Mouse (Mus musculus): ENCODE results near the gene Zgrf1.

Zgrf1 gene

DNA sequence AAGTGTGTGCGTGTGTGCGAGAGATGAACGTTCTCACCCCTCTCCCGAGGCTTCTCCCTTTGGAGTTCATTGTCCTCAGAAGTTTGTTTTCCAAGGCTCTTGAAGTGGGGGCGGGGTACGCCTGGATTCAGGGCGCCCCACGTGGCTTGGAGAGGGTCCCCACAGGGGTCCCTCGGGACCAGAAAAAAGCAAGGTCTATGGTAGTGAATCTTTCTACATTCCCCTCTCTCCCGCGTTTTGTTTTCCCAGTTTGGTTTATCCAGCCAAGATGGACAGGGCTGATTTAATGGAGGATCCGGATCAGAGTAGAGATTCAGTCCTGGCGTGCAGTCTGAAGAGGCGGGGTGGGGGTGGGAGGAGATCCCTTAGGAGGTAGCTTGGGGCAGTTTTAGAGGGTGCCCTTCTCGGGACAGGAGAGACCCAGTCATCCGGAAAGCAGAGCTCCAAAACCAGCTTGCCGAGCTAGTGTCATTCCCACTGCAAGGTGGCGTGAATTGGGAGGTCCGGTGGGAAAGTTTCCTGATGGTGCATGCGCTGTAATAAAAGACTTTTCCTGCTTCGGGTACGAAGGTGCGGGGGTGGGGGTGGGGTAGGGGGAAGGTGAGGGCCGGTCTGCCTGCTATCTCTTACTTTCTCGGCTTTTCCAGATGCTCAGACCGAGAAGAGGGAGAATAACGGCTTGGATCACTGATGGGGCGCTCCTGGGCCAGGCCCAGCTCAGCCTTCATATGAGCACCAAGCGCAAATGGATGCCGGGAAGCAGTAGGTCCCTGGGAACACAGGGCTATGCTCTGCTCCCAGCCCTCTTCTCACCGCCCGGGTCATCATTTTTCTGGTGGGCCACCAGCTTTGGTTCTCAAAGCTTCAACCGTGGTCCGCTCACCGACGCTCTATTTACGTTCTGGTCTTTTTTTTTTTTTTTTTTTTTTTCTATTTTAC lies 87.7 kb downstream of the Zgrf1 start:
- peak; percentile 21 to 44 for DNase-seq

DNA sequence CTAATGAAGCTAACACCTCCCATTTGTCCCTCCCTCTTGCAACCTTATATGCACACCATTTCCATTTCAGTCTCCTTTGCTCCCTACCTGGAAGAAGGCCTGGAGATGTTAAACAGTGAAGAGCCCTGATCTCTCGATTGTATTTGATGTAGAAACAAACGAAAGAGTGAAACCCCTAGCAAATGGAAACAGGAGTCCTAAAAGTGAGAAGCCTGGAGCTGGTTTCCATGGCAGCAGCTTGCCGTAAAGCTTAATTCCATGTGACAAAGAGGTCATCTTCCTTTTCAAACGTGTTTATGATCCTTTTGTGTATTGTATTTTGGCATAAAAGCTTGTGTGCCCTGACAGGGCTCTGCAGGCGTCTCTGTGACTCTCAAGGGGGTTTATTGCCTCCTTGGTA lies 88.9 kb downstream of the Zgrf1 start:
- DNase-seq = no peak

GRCm38 (mm10) chr3:127646156-127646825 lies 93.0 kb downstream of the Zgrf1 start:
- DNase-seq = no peak

DNA sequence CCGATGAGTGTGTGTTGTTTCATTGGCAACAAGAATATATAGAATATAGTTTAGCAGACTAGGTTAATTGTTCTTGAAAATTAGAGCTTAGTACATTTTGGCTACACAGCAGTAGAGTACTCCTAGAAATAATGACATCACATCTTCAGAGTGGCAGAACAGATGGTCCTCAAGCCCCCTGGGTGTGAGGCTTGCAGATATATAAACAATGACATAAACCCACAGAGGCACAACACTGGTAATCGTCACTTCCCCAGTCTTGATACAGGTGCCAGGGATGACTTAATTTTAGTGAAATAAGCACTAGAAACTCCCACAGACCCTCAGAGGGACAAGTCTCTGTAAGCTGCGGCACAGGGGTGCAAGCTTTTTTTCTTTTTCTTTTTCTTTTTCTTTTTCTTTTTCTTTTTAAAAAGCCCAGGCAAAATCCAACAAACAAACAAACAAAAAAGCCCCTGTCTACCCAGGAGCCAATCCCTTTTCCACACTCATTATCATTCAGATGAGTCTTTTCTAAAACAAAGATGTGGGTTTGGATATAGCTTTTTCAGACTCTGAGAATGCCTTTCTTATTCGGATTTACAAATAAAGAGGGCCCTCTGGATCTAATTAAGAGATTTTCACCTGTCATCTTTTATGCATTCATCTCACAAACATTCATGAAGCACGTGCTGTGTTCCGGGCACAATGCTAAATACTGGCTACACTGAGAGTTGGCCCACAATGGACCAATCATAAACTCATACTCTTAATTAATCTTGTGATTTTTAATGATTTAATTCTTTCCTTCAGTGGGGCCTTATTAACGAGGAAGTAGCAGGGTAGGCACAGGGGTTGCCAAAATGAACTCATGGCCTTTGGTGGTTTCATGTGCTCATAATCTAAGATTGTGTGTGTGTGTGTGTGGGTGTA lies 98.7 kb downstream of the Zgrf1 start:
- no peak for DNase-seq

DNA sequence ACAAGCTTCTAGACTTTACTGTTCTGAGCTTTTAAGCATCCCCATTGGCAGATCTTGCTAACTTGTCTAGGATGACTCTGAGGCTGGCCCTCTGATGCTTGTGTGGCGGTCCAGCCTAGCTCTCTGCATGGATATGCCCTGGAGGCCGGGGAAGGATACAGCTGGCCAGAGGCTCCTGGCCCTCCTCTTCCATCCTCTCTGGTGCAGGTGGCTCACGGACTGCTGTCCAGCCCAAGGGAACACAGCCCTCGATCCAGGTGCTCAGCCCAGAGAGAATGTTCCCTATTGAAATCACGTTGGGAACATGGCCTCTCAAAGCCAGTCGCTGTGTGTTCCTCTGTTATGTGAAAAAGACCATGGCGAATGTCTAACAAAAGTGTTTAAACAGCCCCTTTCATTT lies 107.4 kb downstream of the Zgrf1 start:
- no peak for DNase-seq

GRCm38 (mm10) chr3:127661646-127662531 lies 108.6 kb downstream of the Zgrf1 start:
- DNase-seq = no peak
